Comparison of ENCODE assay signal across 9 mouse cellular contexts in the genomic region with DNA sequence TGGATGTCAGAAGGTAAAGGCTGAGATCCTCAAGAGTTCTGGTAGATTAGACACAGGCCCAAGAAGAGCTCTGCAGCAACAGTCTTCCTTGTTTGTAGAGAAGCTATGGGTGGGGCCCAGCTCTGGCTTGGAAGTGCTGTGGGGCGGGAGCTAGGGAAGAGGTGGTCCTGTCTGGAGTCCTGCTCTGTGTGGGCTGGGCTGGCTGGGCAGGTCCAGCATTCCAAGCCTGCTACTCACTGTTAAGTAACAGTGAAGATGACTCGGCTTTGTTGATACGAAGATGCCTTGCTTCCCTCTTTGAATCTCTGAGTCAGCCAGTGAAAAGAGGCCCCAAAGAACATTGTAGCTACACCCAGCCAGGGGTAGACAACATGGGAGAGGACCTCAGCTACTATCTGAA. TPM values are rescaled to one million over a fixed set of nuclear protein-coding genes. Genes with fewer than 3 reads are reported as not detected.
DNase-seq lines count a peak whose midpoint lies in the region; ATAC-seq and TF ChIP-seq lines count a peak whose summit lies in the region.
"Had no signal": no experiment of that assay in that cellular context is flagged by ENCODE, and none has a peak within 500 bp of the region (broad histone marks: within the 10 kb centered on the region; RNA-seq: fewer than 3 reads in every experiment).

No protein-coding gene starts in this region.

- WGBS in heart, embryonic 10.5 days, result 34% methylated on average over 3 of the region's 3 CpGs
- 19% methylated on average over 3 of the region's 3 CpGs for WGBS in intestine, postnatal 0 days
- 77% methylated on average over 3 of the region's 3 CpGs for WGBS in hindbrain, embryonic 11.5 days
- WGBS in forebrain, embryonic 16.5 days, result 65% methylated on average over 3 of the region's 3 CpGs

- ATAC-seq in intestine, postnatal 0 days, result peak; percentile 56; the same call in 1 of the 2 replicates
- ATAC-seq in hindbrain, embryonic 11.5 days (ENCODE audit: low FRiP score), result no peak
- ATAC-seq in forebrain, embryonic 16.5 days, result no peak
- ATAC-seq in CD4-positive, CD25-positive, alpha-beta regulatory T cell, adult 4 months, result no peak

- H3ac ChIP-seq in myocyte (ENCODE audit: control insufficient read depth, insufficient read length), result no peak overlapping the region

- TF ChIP-seq CTCF in intestine, postnatal 0 days (IDR thresholded peaks at IDR 0.05; ENCODE audit: low read depth), result no peak

- no peak overlapping the region; the same call in 1 of the 2 replicates for H3K27ac ChIP-seq in heart, embryonic 10.5 days
- no peak overlapping the region for H3K27ac ChIP-seq in intestine, postnatal 0 days (ENCODE audit: low read depth, low read length)
- no peak overlapping the region for H3K27ac ChIP-seq in hindbrain, embryonic 11.5 days (ENCODE audit: low read depth, low read length)
- no peak overlapping the region for H3K27ac ChIP-seq in forebrain, embryonic 16.5 days (ENCODE audit: low read length)

- H3K4me1 ChIP-seq in heart, embryonic 10.5 days, result peaks cover 19% of the 10 kb centered on the region
- no peaks in the 10 kb centered on the region for H3K4me1 ChIP-seq in intestine, postnatal 0 days (replicated peaks; ENCODE audit: control insufficient read depth, insufficient read depth, low read length)
- no peaks in the 10 kb centered on the region for H3K4me1 ChIP-seq in hindbrain, embryonic 11.5 days (replicated peaks; ENCODE audit: control insufficient read depth, insufficient read depth, low read length)
- H3K4me1 ChIP-seq in forebrain, embryonic 16.5 days (replicated peaks; ENCODE audit: control insufficient read depth, insufficient read depth, low read length), result no peaks in the 10 kb centered on the region

- TF ChIP-seq POLR2A in myocyte (IDR thresholded peaks at IDR 0.05; ENCODE audit: insufficient read length, low read depth), result no peak

- H3K27me3 ChIP-seq in heart, embryonic 10.5 days (ENCODE audit: insufficient read depth, poor library complexity, severe bottlenecking), result no peaks in the 10 kb centered on the region
- no peaks in the 10 kb centered on the region for H3K27me3 ChIP-seq in intestine, postnatal 0 days (replicated peaks; ENCODE audit: control insufficient read depth, insufficient read depth, low read length)
- no peaks in the 10 kb centered on the region for H3K27me3 ChIP-seq in myocyte (ENCODE audit: control insufficient read depth, insufficient read depth, insufficient read length)
- H3K27me3 ChIP-seq in hindbrain, embryonic 11.5 days (ENCODE audit: control insufficient read depth, insufficient read depth, low read length), result no peaks in the 10 kb centered on the region
- H3K27me3 ChIP-seq in forebrain, embryonic 16.5 days (replicated peaks; ENCODE audit: control insufficient read depth, insufficient read depth, low read length), result no peaks in the 10 kb centered on the region
- H3K27me3 ChIP-seq: CH12.LX had no signal

- H3K36me3 ChIP-seq in heart, embryonic 10.5 days, result no peaks in the 10 kb centered on the region
- H3K36me3 ChIP-seq in intestine, postnatal 0 days (ENCODE audit: control insufficient read depth, insufficient read depth), result no peaks in the 10 kb centered on the region
- no peaks in the 10 kb centered on the region for H3K36me3 ChIP-seq in myocyte (ENCODE audit: control insufficient read depth, insufficient read depth)
- H3K36me3 ChIP-seq in hindbrain, embryonic 11.5 days (ENCODE audit: control insufficient read depth, insufficient read depth, low read length), result no peaks in the 10 kb centered on the region
- H3K36me3 ChIP-seq in forebrain, embryonic 16.5 days (ENCODE audit: control insufficient read depth, insufficient read depth), result no peaks in the 10 kb centered on the region

- H3K79me2 ChIP-seq in myocyte (ENCODE audit: control insufficient read depth, insufficient read depth), result no peaks in the 10 kb centered on the region

- no peak overlapping the region for H3K4me2 ChIP-seq in intestine, postnatal 0 days (replicated peaks; ENCODE audit: low read depth)
- peak overlapping the region; percentile 77 for H3K4me2 ChIP-seq in myocyte (ENCODE audit: low read depth)
- no peak overlapping the region for H3K4me2 ChIP-seq in hindbrain, embryonic 11.5 days (replicated peaks; ENCODE audit: low read depth, low read length)
- H3K4me2 ChIP-seq in forebrain, embryonic 16.5 days (ENCODE audit: low read length), result no peak overlapping the region

- H3K9ac ChIP-seq in intestine, postnatal 0 days (ENCODE audit: low read depth, low read length), result no peak overlapping the region
- no peak overlapping the region for H3K9ac ChIP-seq in hindbrain, embryonic 11.5 days (ENCODE audit: low read depth, low read length)
- no peak overlapping the region for H3K9ac ChIP-seq in forebrain, embryonic 16.5 days (replicated peaks; ENCODE audit: low read depth, low read length)

- no peaks in the 10 kb centered on the region for H3K9me3 ChIP-seq in heart, embryonic 10.5 days
- no peaks in the 10 kb centered on the region for H3K9me3 ChIP-seq in intestine, postnatal 0 days (ENCODE audit: control insufficient read depth)
- H3K9me3 ChIP-seq in hindbrain, embryonic 11.5 days (ENCODE audit: control insufficient read depth, low read length), result no peaks in the 10 kb centered on the region
- no peaks in the 10 kb centered on the region for H3K9me3 ChIP-seq in forebrain, embryonic 16.5 days (ENCODE audit: control insufficient read depth, low read length)

- H3K4me3 ChIP-seq in heart, embryonic 10.5 days, result no peak overlapping the region
- no peak overlapping the region for H3K4me3 ChIP-seq in intestine, postnatal 0 days (ENCODE audit: low read depth, low read length)
- H3K4me3 ChIP-seq in myocyte, result no peak overlapping the region
- H3K4me3 ChIP-seq in hindbrain, embryonic 11.5 days (ENCODE audit: low read depth, low read length), result no peak overlapping the region
- H3K4me3 ChIP-seq in forebrain, embryonic 16.5 days (replicated peaks; ENCODE audit: low read length), result no peak overlapping the region

- peak; percentile 99 for DNase-seq in heart, adult 11 months
- no peak for DNase-seq in heart, embryonic 10.5 days (ENCODE audit: low spot score)
- DNase-seq in gastrocnemius, adult 18-20 months (ENCODE audit: low spot score), result peak; percentile 83
- DNase-seq in hindbrain, embryonic 11.5 days (ENCODE audit: low spot score), result no peak

TF ChIP-seq in myocyte, 11 proteins besides CTCF, POLR2A, EP300 and RAD21:
- TF ChIP-seq CEBPB (IDR thresholded peaks at IDR 0.05; ENCODE audit: insufficient read depth, poor library complexity, severe bottlenecking) (no peak), MYOD1 (IDR thresholded peaks at IDR 0.05; ENCODE audit: control insufficient read depth in 1 of 3, insufficient read length in 2 of 3, low read depth in 2 of 3) (no peak), MYOG (IDR thresholded peaks at IDR 0.05; ENCODE audit: control insufficient read depth in 1 of 3, insufficient read depth in 1 of 3, insufficient read length in 2 of 3, low read depth in 2 of 3) (no peak), REST (IDR thresholded peaks at IDR 0.05; ENCODE audit: insufficient read depth, insufficient read length) (no peak), E2F4 (IDR thresholded peaks at IDR 0.05; ENCODE audit: insufficient read depth) (no peak), POLR2AphosphoS2 (IDR thresholded peaks at IDR 0.05; ENCODE audit: insufficient read length, low read depth) (no peak), MAX (IDR thresholded peaks at IDR 0.05; ENCODE audit: low read depth) (no peak), USF1 (IDR thresholded peaks at IDR 0.05; ENCODE audit: low read depth) (no peak), SRF (IDR thresholded peaks at IDR 0.05; ENCODE audit: control insufficient read depth, insufficient read length, low read depth) (no peak), TCF3 (IDR thresholded peaks at IDR 0.05; ENCODE audit: insufficient read length, low read depth) (no peak), TCF12 (IDR thresholded peaks at IDR 0.05; ENCODE audit: insufficient read depth, poor library complexity, severe bottlenecking) (no peak)

RNA-seq across cellular contexts. Expression of a gene that starts 1.9 kb away (rescaled TPM):
- polyA plus RNA-seq in heart, embryonic 10.5 days (2016; fragmentation: Nextera tagmentation; extraction: Ambion mirVana), result 0.58 and 0.79 TPM in 2 replicates
- 1 to 10 TPM; 2.3 to 2.8 TPM for total RNA-seq in gastrocnemius, adult 18-20 months (2021)
- polyA plus RNA-seq in intestine, postnatal 0 days (2015; fragmentation: Nextera tagmentation; extraction: Ambion mirVana), result 2.9 and 3.3 TPM in 2 replicates
- 1.5 TPM for polyA plus RNA-seq in myocyte (2012; fragmentation: generic; extraction: Trizol)
- 0.91 and 1.6 TPM in 2 replicates for polyA plus RNA-seq in hindbrain, embryonic 11.5 days (2014; fragmentation: Nextera tagmentation; extraction: Ambion mirVana)
- 1.0 and 1.2 TPM in 2 replicates for polyA plus RNA-seq in forebrain, embryonic 16.5 days (2015; fragmentation: Nextera tagmentation; extraction: Ambion mirVana)
- polyA plus RNA-seq in CD4-positive, CD25-positive, alpha-beta regulatory T cell, adult 4 months (2017; shearing (Covaris generic)), result under 1 TPM in 1 of 2 experiments, not detected in 1; 0.13 TPM
- total RNA-seq: CH12.LX had no signal

RNA-seq across cellular contexts. Expression of a gene that starts 52.3 kb away (rescaled TPM):
- 0.07 and 0.21 TPM in 2 replicates for polyA plus RNA-seq in heart, embryonic 10.5 days (2016; fragmentation: Nextera tagmentation; extraction: Ambion mirVana)
- under 1 TPM; 0.16 to 0.19 TPM for total RNA-seq in gastrocnemius, adult 18-20 months (2021)
- 5.5 and 16.5 TPM in 2 replicates for polyA plus RNA-seq in intestine, postnatal 0 days (2015; fragmentation: Nextera tagmentation; extraction: Ambion mirVana)
- polyA plus RNA-seq in myocyte (2012; fragmentation: generic; extraction: Trizol), result not detected
- 0.26 and 0.38 TPM in 2 replicates for polyA plus RNA-seq in hindbrain, embryonic 11.5 days (2014; fragmentation: Nextera tagmentation; extraction: Ambion mirVana)
- not detected in 2 replicates for polyA plus RNA-seq in forebrain, embryonic 16.5 days (2015; fragmentation: Nextera tagmentation; extraction: Ambion mirVana)
- polyA plus RNA-seq in CD4-positive, CD25-positive, alpha-beta regulatory T cell, adult 4 months (2017; shearing (Covaris generic)), result 10 to 100 TPM; 23.1 to 30.3 TPM

RNA-seq across cellular contexts. Expression of a gene that starts 53.4 kb away (rescaled TPM):
- polyA plus RNA-seq in heart, embryonic 10.5 days (2016; fragmentation: Nextera tagmentation; extraction: Ambion mirVana), result 0.05 and 0.06 TPM in 2 replicates
- total RNA-seq in gastrocnemius, adult 18-20 months (2021), result not detected
- 0.03 and 0.67 TPM in 2 replicates for polyA plus RNA-seq in intestine, postnatal 0 days (2015; fragmentation: Nextera tagmentation; extraction: Ambion mirVana)
- not detected for polyA plus RNA-seq in myocyte (2012; fragmentation: generic; extraction: Trizol)
- polyA plus RNA-seq in hindbrain, embryonic 11.5 days (2014; fragmentation: Nextera tagmentation; extraction: Ambion mirVana), result 0.15 and 0.38 TPM in 2 replicates
- polyA plus RNA-seq in forebrain, embryonic 16.5 days (2015; fragmentation: Nextera tagmentation; extraction: Ambion mirVana), result 0.06 TPM in 1 of 2 replicates, not detected in the other
- not detected for polyA plus RNA-seq in CD4-positive, CD25-positive, alpha-beta regulatory T cell, adult 4 months (2017; shearing (Covaris generic))
- total RNA-seq: CH12.LX had no signal

Comparison
In these comparisons a context has a peak if more than half of its experiments do, and no peak if none do; other contexts are left out.
1. DNase-seq: peak in heart, adult 11 months (single experiment) and gastrocnemius, adult 18-20 months (single experiment); none in heart, embryonic 10.5 days (single experiment) and hindbrain, embryonic 11.5 days (single experiment).